Mouse (Mus musculus): Measurements from ENCODE around the gene Enah. TPM values are rescaled to one million over a fixed set of nuclear protein-coding genes. Genes with fewer than 3 reads are reported as not detected.

Enah gene
- 23.5 and 24.4 TPM in 2 replicates for polyA plus RNA-seq (2015; fragmentation: Nextera tagmentation; extraction: Ambion mirVana)

GRCm38 (mm10) chr1:182019926-182020801 lies at the start of gene Enah:
Gene Enah (minus strand): TSS chr1:182019990.
- WGBS = under 1% methylated on average over 50 of the region's 109 CpGs
- Histone ChIP-seq H3K9me3 (ENCODE audit: control insufficient read depth, low read length) (no peaks in the 10 kb centered on the region), H3K4me1 (ENCODE audit: control insufficient read depth, insufficient read depth, low read depth, low read length) (peaks cover 17% of the 10 kb centered on the region), H3K27ac (ENCODE audit: low read depth, low read length) (peak within 1 kb of the TSS; percentile 99), H3K27me3 (replicated peaks; ENCODE audit: control insufficient read depth, insufficient read depth, low read length) (no peaks in the 10 kb centered on the region), H3K9ac (ENCODE audit: low read depth, low read length) (peak within 1 kb of the TSS; percentile 99), H3K4me2 (ENCODE audit: low read length) (peak within 1 kb of the TSS; percentile 65), H3K4me3 (ENCODE audit: low read length) (peak within 1 kb of the TSS; percentile 90), H3K36me3 (ENCODE audit: control insufficient read depth, insufficient read depth, low read length) (no peaks in the 10 kb centered on the region)
- ATAC-seq = peak; percentile 82

DNA sequence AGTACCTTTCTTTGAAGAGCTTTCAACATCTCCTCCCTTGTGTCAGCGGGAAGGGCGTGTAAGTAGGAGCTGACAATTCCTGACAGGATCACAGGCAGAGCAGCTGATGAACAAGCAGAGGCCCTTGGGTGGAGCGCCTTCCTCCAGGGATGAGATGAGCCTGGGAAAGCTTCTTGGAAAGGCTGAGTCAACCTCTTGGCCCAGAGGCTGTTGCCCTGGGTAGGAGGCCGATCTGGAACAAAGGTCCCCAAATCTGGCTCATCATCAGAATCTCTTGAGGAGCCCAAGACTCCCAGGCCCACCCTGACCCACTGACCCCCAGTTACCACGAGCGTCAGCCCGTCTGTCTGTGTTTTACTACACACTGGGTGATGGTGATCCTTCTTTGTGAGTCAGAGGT lies 48.3 kb upstream of the Enah start:
- Histone ChIP-seq H3K27me3 (replicated peaks; ENCODE audit: control insufficient read depth, insufficient read depth, low read length) (no peaks in the 10 kb centered on the region), H3K36me3 (ENCODE audit: control insufficient read depth, insufficient read depth, low read length) (no peaks in the 10 kb centered on the region), H3K4me2 (ENCODE audit: low read length) (no peak overlapping the region), H3K4me1 (ENCODE audit: control insufficient read depth, insufficient read depth, low read depth, low read length) (no peaks in the 10 kb centered on the region), H3K9ac (ENCODE audit: low read depth, low read length) (no peak overlapping the region), H3K9me3 (ENCODE audit: control insufficient read depth, low read length) (no peaks in the 10 kb centered on the region), H3K27ac (ENCODE audit: low read depth, low read length) (no peak overlapping the region), H3K4me3 (ENCODE audit: low read length) (no peak overlapping the region)
- 87% methylated on average over 7 of the region's 7 CpGs for WGBS
- no peak for ATAC-seq

DNA sequence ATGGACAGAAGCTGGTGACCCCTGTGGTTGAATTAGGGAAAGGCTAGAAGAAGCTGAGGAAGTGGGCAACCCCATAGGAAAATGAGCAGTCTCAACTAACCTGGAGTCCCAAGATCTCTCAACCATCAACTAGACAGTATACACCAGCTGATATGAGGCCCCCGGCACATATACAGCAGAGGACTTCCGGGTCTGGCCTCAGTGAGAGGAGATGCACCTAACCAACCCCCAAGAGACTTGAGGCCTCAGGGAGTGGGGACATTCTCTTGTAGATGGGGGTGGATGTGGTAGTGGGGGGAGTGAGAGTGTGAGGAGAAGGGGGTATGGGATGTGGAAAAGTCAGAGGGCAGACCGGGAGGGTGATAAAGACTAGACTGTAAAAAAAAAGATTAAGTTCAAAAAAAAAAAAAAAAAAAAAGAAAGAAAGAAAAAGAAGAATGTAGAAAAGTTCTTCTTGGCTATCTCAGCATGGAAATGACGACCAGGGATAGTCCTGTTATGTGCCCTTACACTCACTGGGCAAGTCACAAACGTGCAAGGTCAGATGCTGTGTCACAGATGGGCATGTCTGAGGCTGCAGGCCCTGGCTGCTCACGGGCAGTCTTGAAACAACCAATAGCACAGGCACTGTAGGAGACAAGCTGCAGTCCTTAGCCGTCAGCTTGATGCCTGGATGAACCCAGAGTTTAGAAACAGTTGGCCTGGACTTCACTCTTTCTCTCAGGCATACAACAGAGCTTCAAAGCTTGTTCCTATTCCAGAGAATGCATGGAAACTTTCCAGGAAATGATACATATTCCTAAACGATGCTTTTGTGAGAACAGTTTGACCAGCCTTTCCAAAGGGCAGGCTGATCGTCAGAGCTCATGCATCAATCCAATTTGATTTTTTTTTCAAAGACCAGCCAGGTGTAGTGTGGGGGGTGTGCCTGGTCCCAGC lies 47.0 kb upstream of the Enah start:
- H3K27ac ChIP-seq (ENCODE audit: low read depth, low read length) = no peak overlapping the region
- no peaks in the 10 kb centered on the region for H3K36me3 ChIP-seq (ENCODE audit: control insufficient read depth, insufficient read depth, low read length)
- no peaks in the 10 kb centered on the region for H3K27me3 ChIP-seq (replicated peaks; ENCODE audit: control insufficient read depth, insufficient read depth, low read length)
- H3K9me3 ChIP-seq (ENCODE audit: control insufficient read depth, low read length) = no peaks in the 10 kb centered on the region
- ATAC-seq = no peak
- H3K4me2 ChIP-seq (ENCODE audit: low read length) = no peak overlapping the region
- H3K4me1 ChIP-seq (ENCODE audit: control insufficient read depth, insufficient read depth, low read depth, low read length) = no peaks in the 10 kb centered on the region
- no peak overlapping the region for H3K4me3 ChIP-seq (ENCODE audit: low read length)
- 67% methylated on average over 9 of the region's 9 CpGs for WGBS
- no peak overlapping the region for H3K9ac ChIP-seq (ENCODE audit: low read depth, low read length)

DNA sequence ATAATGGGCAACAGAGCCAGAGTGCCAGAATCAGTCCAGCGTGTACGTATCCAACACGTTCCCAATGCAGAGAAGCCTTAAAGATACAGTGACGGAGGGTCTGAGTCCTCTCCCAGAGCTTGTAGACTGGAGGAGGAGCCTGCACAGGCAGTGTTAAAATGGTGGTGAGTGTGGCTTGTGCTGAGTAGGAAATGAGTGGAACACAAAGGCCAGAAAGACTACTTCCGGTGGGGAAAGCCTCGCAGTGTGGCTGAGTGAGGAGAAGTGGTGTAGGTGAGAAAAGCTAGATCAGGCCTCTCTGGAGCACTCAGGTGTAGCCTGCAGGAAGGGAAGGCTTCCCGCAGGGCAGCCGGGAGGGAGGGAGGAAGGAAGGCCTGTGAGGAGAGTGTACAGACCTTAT lies 43.9 kb upstream of the Enah start:
- Histone ChIP-seq H3K9me3 (ENCODE audit: control insufficient read depth, low read length) (no peaks in the 10 kb centered on the region), H3K36me3 (ENCODE audit: control insufficient read depth, insufficient read depth, low read length) (no peaks in the 10 kb centered on the region), H3K4me3 (ENCODE audit: low read length) (no peak overlapping the region), H3K9ac (ENCODE audit: low read depth, low read length) (no peak overlapping the region), H3K4me1 (ENCODE audit: control insufficient read depth, insufficient read depth, low read depth, low read length) (no peaks in the 10 kb centered on the region), H3K27me3 (replicated peaks; ENCODE audit: control insufficient read depth, insufficient read depth, low read length) (no peaks in the 10 kb centered on the region), H3K4me2 (ENCODE audit: low read length) (no peak overlapping the region), H3K27ac (ENCODE audit: low read depth, low read length) (no peak overlapping the region)
- no peak for ATAC-seq
- 78% methylated on average over 8 of the region's 8 CpGs for WGBS

DNA sequence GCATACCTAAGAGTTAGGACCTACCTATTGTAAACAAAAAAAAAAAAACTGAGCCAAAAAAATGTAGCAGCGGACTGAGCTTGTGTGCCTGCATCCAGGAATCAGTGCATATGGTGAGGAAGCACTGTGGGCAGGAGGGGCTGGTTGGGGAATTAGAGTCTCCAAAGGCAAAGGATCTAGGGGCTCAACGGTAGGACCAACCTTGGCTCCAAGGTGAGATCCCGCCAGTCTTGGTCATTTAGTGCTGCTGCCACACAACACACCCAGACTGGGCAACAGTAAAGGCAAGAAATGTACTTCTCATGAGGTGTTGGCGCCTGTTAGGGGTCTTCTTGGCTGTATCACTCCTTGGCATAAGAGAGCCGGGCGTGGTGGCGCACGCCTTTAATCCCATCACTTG lies 43.0 kb upstream of the Enah start:
- H3K4me3 ChIP-seq (ENCODE audit: low read length) = no peak overlapping the region
- H3K27ac ChIP-seq (ENCODE audit: low read depth, low read length) = no peak overlapping the region
- H3K4me1 ChIP-seq (ENCODE audit: control insufficient read depth, insufficient read depth, low read depth, low read length) = no peaks in the 10 kb centered on the region
- 95% methylated on average over 8 of the region's 8 CpGs for WGBS
- H3K36me3 ChIP-seq (ENCODE audit: control insufficient read depth, insufficient read depth, low read length) = no peaks in the 10 kb centered on the region
- H3K4me2 ChIP-seq (ENCODE audit: low read length) = no peak overlapping the region
- H3K27me3 ChIP-seq (replicated peaks; ENCODE audit: control insufficient read depth, insufficient read depth, low read length) = no peaks in the 10 kb centered on the region
- no peak for ATAC-seq
- H3K9me3 ChIP-seq (ENCODE audit: control insufficient read depth, low read length) = no peaks in the 10 kb centered on the region
- no peak overlapping the region for H3K9ac ChIP-seq (ENCODE audit: low read depth, low read length)

DNA sequence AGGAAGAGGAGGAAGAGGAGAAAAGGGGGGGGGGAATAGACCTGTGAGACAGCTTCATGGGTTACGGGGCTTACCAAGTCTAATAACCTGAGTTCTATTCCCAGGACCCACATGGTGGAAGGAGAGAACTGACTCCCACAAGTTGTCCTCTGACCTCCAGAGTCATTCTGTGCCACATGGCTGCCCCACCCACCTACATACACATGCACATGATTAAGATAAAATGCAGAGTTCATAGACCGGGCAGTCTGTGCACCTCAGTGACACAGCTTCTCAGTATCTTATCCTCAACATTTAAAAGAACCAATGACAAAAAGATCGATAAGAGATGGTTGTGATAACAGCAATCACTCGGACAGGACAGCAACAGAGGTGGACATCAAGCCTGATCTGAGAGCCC lies 41.4 kb upstream of the Enah start:
- H3K27ac ChIP-seq (ENCODE audit: low read depth, low read length) = no peak overlapping the region
- no peaks in the 10 kb centered on the region for H3K9me3 ChIP-seq (ENCODE audit: control insufficient read depth, low read length)
- H3K9ac ChIP-seq (ENCODE audit: low read depth, low read length) = no peak overlapping the region
- H3K4me2 ChIP-seq (ENCODE audit: low read length) = no peak overlapping the region
- no peaks in the 10 kb centered on the region for H3K36me3 ChIP-seq (ENCODE audit: control insufficient read depth, insufficient read depth, low read length)
- WGBS = 87% methylated on average over 4 of the region's 4 CpGs
- no peaks in the 10 kb centered on the region for H3K27me3 ChIP-seq (replicated peaks; ENCODE audit: control insufficient read depth, insufficient read depth, low read length)
- ATAC-seq = no peak
- no peaks in the 10 kb centered on the region for H3K4me1 ChIP-seq (ENCODE audit: control insufficient read depth, insufficient read depth, low read depth, low read length)
- H3K4me3 ChIP-seq (ENCODE audit: low read length) = no peak overlapping the region

- no peaks in the 10 kb centered on the region for H3K27me3 ChIP-seq (replicated peaks; ENCODE audit: control insufficient read depth, insufficient read depth, low read length)
- H3K4me3 ChIP-seq (ENCODE audit: low read length) = no peak overlapping the region
- H3K9me3 ChIP-seq (ENCODE audit: control insufficient read depth, low read length) = no peaks in the 10 kb centered on the region
- H3K36me3 ChIP-seq (ENCODE audit: control insufficient read depth, insufficient read depth, low read length) = no peaks in the 10 kb centered on the region
- H3K4me1 ChIP-seq (ENCODE audit: control insufficient read depth, insufficient read depth, low read depth, low read length) = no peaks in the 10 kb centered on the region
- ATAC-seq = no peak
- no peak overlapping the region for H3K27ac ChIP-seq (ENCODE audit: low read depth, low read length)
- WGBS = 82% methylated on average over 5 of the region's 5 CpGs
- no peak overlapping the region for H3K9ac ChIP-seq (ENCODE audit: low read depth, low read length)
- H3K4me2 ChIP-seq (ENCODE audit: low read length) = no peak overlapping the region
Observed at GRCm38 (mm10) chr1:182059806-182060205, 40.0 kb upstream of the Enah start.

DNA sequence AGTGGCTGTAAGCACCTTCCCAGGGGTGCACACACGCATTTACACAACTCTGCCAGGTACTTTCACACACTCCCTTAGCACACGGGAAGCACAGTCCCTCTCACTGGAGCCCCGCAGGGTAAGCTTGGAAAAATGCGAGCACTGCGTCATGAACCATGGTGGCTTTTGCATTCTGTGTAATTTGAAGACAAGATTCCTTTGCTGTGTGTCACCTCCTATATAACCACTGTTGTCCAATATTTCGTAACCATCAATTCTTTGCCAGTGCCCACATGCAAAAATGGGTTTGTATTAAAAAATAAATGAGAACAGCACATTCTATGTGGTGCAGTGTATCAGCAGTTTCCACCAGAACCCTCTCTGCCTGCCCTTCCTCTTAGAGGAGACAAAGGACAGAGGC lies 38.2 kb upstream of the Enah start:
- Histone ChIP-seq H3K4me3 (ENCODE audit: low read length) (no peak overlapping the region), H3K27me3 (replicated peaks; ENCODE audit: control insufficient read depth, insufficient read depth, low read length) (no peaks in the 10 kb centered on the region), H3K9me3 (ENCODE audit: control insufficient read depth, low read length) (no peaks in the 10 kb centered on the region), H3K36me3 (ENCODE audit: control insufficient read depth, insufficient read depth, low read length) (no peaks in the 10 kb centered on the region), H3K4me2 (ENCODE audit: low read length) (no peak overlapping the region), H3K27ac (ENCODE audit: low read depth, low read length) (no peak overlapping the region), H3K9ac (ENCODE audit: low read depth, low read length) (no peak overlapping the region), H3K4me1 (ENCODE audit: control insufficient read depth, insufficient read depth, low read depth, low read length) (no peaks in the 10 kb centered on the region; the same call in 1 of the 2 replicates)
- WGBS = 76% methylated on average over 6 of the region's 6 CpGs
- no peak for ATAC-seq

- H3K9ac ChIP-seq (ENCODE audit: low read depth, low read length) = no peak overlapping the region
- H3K27ac ChIP-seq (ENCODE audit: low read depth, low read length) = no peak overlapping the region
- no peaks in the 10 kb centered on the region; the same call in 1 of the 2 replicates for H3K4me1 ChIP-seq (ENCODE audit: control insufficient read depth, insufficient read depth, low read depth, low read length)
- ATAC-seq = no peak
- H3K27me3 ChIP-seq (replicated peaks; ENCODE audit: control insufficient read depth, insufficient read depth, low read length) = no peaks in the 10 kb centered on the region
- WGBS = 55% methylated on average over 9 of the region's 9 CpGs
- no peaks in the 10 kb centered on the region for H3K36me3 ChIP-seq (ENCODE audit: control insufficient read depth, insufficient read depth, low read length)
- no peak overlapping the region for H3K4me3 ChIP-seq (ENCODE audit: low read length)
- no peak overlapping the region for H3K4me2 ChIP-seq (ENCODE audit: low read length)
- H3K9me3 ChIP-seq (ENCODE audit: control insufficient read depth, low read length) = no peaks in the 10 kb centered on the region
Observed at GRCm38 (mm10) chr1:182055122-182055521, 35.3 kb upstream of the Enah start.

Measured in hindbrain, embryonic 16.5 days (tissue).